Mouse (Mus musculus) lung, postnatal 0 days (tissue): ENCODE results near the gene Mknk1. TPM values are rescaled to one million over a fixed set of nuclear protein-coding genes. Genes with fewer than 3 reads are reported as not detected.

Source experiments
- ATAC-seq: fragments of 200-750 bp; cut with Nextera tagmentation; 2 replicates; pipeline ENCODE4 v1.8.0; 2017; ENCODE audit warnings: moderate library complexity
- DNase-seq: peaks from one replicate; pipeline ENCODE4 v3.0.0-alpha.2; 2016; ENCODE audit warnings: low spot score
- H3K27ac ChIP-seq: fragments of 300-500 bp; sonication (generic); 2 replicates; pipeline ENCODE4 v1.5.1; 2014; ENCODE audit warnings: antibody characterized with exemption, mild to moderate bottlenecking, low read length, mixed read lengths
- H3K27me3 ChIP-seq: fragments of 300-500 bp; sonication (generic); replicated peaks from 2 replicates; pipeline ENCODE4 v1.6.1; 2014; ENCODE audit warnings: low read length, mixed read lengths; ENCODE audit not compliant: insufficient read depth
- H3K36me3 ChIP-seq: fragments of 300-500 bp; sonication (generic); 2 replicates; pipeline ENCODE4 v1.6.1; 2014; ENCODE audit warnings: low read length, mixed read lengths; ENCODE audit not compliant: insufficient read depth
- H3K4me1 ChIP-seq: fragments of 300-500 bp; sonication (generic); 2 replicates; pipeline ENCODE4 v1.6.1; 2014; ENCODE audit warnings: antibody characterized with exemption, low read depth, low read length, mixed read lengths; ENCODE audit not compliant: insufficient read depth
- H3K4me2 ChIP-seq: fragments of 300-500 bp; sonication (generic); replicated peaks from 2 replicates; pipeline ENCODE4 v1.6.1; 2014; ENCODE audit warnings: low read depth, mild to moderate bottlenecking, low read length, moderate library complexity, mixed read lengths
- H3K4me3 ChIP-seq: fragments of 300-500 bp; sonication (generic); 2 replicates; pipeline ENCODE4 v1.5.1; 2014; ENCODE audit warnings: low read depth, low read length
- H3K9ac ChIP-seq: fragments of 300-500 bp; sonication (generic); replicated peaks from 2 replicates; pipeline ENCODE4 v1.6.1; 2014; ENCODE audit warnings: low read depth, mild to moderate bottlenecking
- H3K9me3 ChIP-seq: fragments of 300-500 bp; sonication (generic); 2 replicates; pipeline ENCODE4 v1.6.1; 2016; ENCODE audit warnings: low read length, mixed read lengths
- CTCF ChIP-seq: IDR thresholded peaks from 2 replicates; pipeline ENCODE4 v1.5.1; 2016; ENCODE audit warnings: antibody characterized with exemption, mild to moderate bottlenecking
- EP300 ChIP-seq: IDR thresholded peaks from 2 replicates; pipeline ENCODE4 v1.6.1; 2016; ENCODE audit warnings: antibody characterized with exemption, mild to moderate bottlenecking, control low read depth
- WGBS: fragments of 180-500 bp; shearing (Covaris S2); extraction: QIAGEN DNeasy Blood & Tissue Kit; methylation state at CpG from one replicate; pipeline ENCODE4 v1.1.7; 2014; 5-methylcytosine and 5-hydroxymethylcytosine counted together
- polyA plus RNA-seq: library from polyadenylated mRNA; unstranded; fragments of >200 nt; fragmentation: Nextera tagmentation; extraction: Ambion mirVana; gene quantifications from 2 replicates; pipeline ENCODE4 v1.2.1, GENCODE M21; 2015

Gene Mknk1
- polyA plus RNA-seq, 1 experiment from 2014 or later, result 26.9 TPM

DNA sequence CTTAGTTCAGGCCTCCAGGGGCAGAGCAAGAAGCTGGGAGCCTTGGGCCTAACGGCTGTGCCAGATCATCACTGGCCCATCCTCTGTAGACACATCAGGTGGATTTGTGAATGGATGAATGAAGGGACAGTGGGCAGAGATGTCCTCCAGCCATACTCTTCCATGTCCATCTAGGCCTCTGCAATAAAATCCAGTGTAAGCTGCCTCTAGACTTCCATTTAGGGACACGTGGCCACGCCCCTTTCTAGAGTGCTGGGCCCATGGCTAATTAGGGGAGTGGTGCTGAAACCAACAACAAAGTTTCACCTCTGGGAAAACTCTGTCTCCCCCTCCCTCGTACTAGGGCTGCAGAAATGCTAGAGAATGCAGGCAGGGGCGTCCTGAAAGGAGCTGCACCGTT, 51.1 kb downstream of the Mknk1 start:
- Histone ChIP-seq H3K4me1 (no peaks in the 10 kb centered on the region), H3K9ac (no peak overlapping the region), H3K27me3 (peaks cover 9% of the 10 kb centered on the region; the same call in 1 of the 2 replicates), H3K27ac (no peak overlapping the region), H3K4me3 (peak overlapping the region; percentile 5; the same call in 1 of the 2 replicates), H3K36me3 (no peaks in the 10 kb centered on the region), H3K9me3 (no peaks in the 10 kb centered on the region), H3K4me2 (peak overlapping the region; percentile 41)
- DNase-seq (no peak), ATAC-seq (no peak)
- TF ChIP-seq EP300 (no peak), CTCF (no peak)
- 10% methylated on average over 6 of the region's 6 CpGs for WGBS

DNA sequence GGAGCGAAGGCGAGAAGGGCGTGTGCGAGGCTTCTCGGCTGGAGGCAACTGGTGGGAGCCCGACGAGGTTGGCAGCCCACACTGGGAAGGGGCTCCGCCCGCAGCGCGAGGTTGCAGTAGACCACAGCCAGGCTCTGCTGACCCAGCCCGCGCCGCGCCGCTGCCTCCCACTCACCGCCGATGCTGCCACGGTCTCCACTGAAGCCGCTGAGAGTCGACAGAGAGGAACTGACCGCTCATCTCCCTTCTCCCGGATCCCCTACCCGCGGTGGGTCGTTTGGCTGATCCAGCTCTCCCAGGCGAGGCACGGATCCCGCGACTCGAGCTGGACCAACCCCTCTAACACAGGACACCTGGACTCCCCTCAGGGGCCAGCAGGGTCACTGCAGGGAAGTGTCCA, 51.6 kb downstream of the Mknk1 start, which contains the start of gene 6430628N08Rik:
6430628N08Rik (plus strand) TSS at position 113 of the 400 bp plus-strand sequence.
- peak within 1 kb of the TSS; percentile 5; the same call in 1 of the 2 replicates for H3K4me3 ChIP-seq
- no peaks in the 10 kb centered on the region for H3K4me1 ChIP-seq
- TF ChIP-seq CTCF, result no peak
- TF ChIP-seq EP300, result no peak
- ATAC-seq (no peak), DNase-seq (no peak)
- H3K36me3 ChIP-seq, result no peaks in the 10 kb centered on the region
- peaks cover 9% of the 10 kb centered on the region; the same call in 1 of the 2 replicates for H3K27me3 ChIP-seq
- H3K27ac ChIP-seq, result no peak within 1 kb of the TSS
- no peaks in the 10 kb centered on the region for H3K9me3 ChIP-seq
- H3K9ac ChIP-seq, result no peak within 1 kb of the TSS
- 3% methylated on average over 31 of the region's 31 CpGs for WGBS
- peak within 1 kb of the TSS; percentile 41 for H3K4me2 ChIP-seq

- DNase-seq (no peak), ATAC-seq (no peak)
- Histone ChIP-seq H3K36me3 (no peaks in the 10 kb centered on the region), H3K4me1 (no peaks in the 10 kb centered on the region; the same call in 1 of the 2 replicates), H3K27me3 (peaks cover 30% of the 10 kb centered on the region), H3K9me3 (no peaks in the 10 kb centered on the region), H3K9ac (no peak overlapping the region), H3K4me3 (no peak overlapping the region), H3K4me2 (no peak overlapping the region), H3K27ac (no peak overlapping the region)
- WGBS, result 16% methylated on average over 3 of the region's 3 CpGs
- TF ChIP-seq EP300 (no peak), CTCF (no peak)
These were observed 55.3 kb downstream of the Mknk1 start for GRCm38 (mm10) chr4:115894281-115894680.

DNA sequence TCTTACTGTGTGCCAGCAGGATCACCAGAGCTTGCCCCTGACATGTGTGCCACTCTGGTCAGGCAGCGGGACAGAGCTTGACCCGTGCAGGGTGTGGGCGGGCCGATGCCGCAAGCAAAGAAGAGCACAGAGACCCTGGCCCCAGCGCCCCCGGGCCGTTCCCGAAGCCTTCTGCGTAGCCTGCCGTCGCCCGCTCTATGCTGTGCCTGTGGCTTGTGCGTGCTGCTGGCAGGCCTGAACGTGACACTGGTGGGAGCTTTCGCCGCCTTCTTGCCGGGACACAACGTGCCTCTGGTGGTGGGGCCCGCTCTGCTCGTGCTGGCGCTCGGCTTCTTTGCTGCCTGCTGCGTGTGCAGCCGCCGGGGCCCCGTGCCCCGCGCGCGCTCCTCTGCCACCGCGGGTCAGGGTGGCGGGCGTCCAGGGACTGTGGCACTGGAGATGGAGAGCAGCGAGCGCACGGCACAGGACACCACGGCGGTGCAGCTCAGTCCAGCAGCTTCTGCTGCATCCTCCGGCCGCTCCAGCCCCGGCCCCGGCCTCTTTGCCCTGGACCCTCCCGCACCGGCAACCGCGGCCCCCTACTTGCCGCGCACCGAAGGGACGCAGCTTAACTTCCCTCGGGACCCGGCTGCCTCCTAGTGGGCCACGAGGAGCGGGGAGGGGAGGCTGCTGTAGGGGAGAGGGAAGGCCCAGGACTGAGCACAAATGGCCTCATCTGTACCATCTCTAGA, 59.1 kb downstream of the Mknk1 start:
- Histone ChIP-seq H3K9ac (no peak overlapping the region), H3K4me2 (peak overlapping the region; percentile 50), H3K27ac (no peak overlapping the region), H3K27me3 (peaks cover 21% of the 10 kb centered on the region), H3K4me3 (peak overlapping the region; percentile 15), H3K9me3 (no peaks in the 10 kb centered on the region), H3K36me3 (no peaks in the 10 kb centered on the region), H3K4me1 (no peaks in the 10 kb centered on the region; the same call in 1 of the 2 replicates)
- 1% methylated on average over 55 of the region's 56 CpGs for WGBS
- peak; percentile 61 for TF ChIP-seq CTCF
- TF ChIP-seq EP300, result no peak
- ATAC-seq (peak; percentile 33; the same call in 1 of the 2 replicates), DNase-seq (no peak)

DNA sequence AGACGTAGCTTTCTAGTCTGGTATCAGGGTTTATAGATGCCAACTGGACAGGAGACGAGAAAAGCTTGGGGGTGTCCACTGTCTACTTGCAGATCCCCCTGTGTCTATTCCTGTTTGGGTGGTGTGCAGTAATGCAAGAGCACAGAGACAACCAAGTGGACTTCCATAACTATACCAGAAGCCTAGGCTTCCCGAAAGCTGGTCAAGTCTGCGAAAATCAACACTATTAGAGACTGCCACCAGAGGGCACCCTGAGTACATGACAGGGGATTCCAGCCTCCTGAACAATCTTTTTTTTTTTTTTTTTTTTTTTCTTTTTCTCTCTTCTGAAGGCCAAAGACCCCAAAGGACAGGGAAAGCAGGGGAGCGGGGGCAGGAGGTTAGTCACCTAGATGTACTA, 63.8 kb downstream of the Mknk1 start:
- ATAC-seq (no peak), DNase-seq (peak; percentile 71)
- Histone ChIP-seq H3K4me2 (no peak overlapping the region), H3K9me3 (no peaks in the 10 kb centered on the region), H3K27me3 (peaks cover 11% of the 10 kb centered on the region; the same call in 1 of the 2 replicates), H3K9ac (no peak overlapping the region), H3K4me1 (no peaks in the 10 kb centered on the region; the same call in 1 of the 2 replicates), H3K36me3 (no peaks in the 10 kb centered on the region), H3K4me3 (no peak overlapping the region), H3K27ac (no peak overlapping the region)
- TF ChIP-seq CTCF, result peak; percentile 88
- no peak for TF ChIP-seq EP300
- WGBS, result 19% methylated on average over 5 of the region's 5 CpGs

- Histone ChIP-seq H3K9me3 (no peaks in the 10 kb centered on the region), H3K36me3 (no peaks in the 10 kb centered on the region), H3K4me1 (no peaks in the 10 kb centered on the region), H3K27me3 (no peaks in the 10 kb centered on the region), H3K9ac (no peak overlapping the region), H3K4me3 (no peak overlapping the region), H3K27ac (no peak overlapping the region), H3K4me2 (no peak overlapping the region)
- TF ChIP-seq EP300 (no peak), CTCF (no peak)
- DNase-seq, result no peak
- WGBS, result 18% methylated on average over 12 of the region's 12 CpGs
- no peak for ATAC-seq
These were observed 65.4 kb downstream of the Mknk1 start for GRCm38 (mm10) chr4:115904375-115904774.
